Mouse (Mus musculus) limb, embryonic 14.5 days (tissue): ENCODE measurements at regions not wholly inside any gene's neighbourhood (a gene's known extent, or its start where the extent isn't known, plus 50 kb on each side); places are given as distances from the start of the nearest gene placed in this dataset.

Experiments used
- ATAC-seq: fragments of 200-750 bp; cut with Nextera tagmentation; 2 replicates; pipeline ENCODE4 v1.8.0; 2017; ENCODE audit warnings: low read depth, moderate number of reproducible peaks, moderate TSS enrichment; ENCODE audit not compliant: low FRiP score
- DNase-seq: peaks from one replicate; pipeline ENCODE4 v3.0.0-alpha.2; 2015; ENCODE audit warnings: low spot score
- H3K27ac ChIP-seq: fragments of 300-500 bp; sonication (generic); replicated peaks from 2 replicates; pipeline ENCODE4 v1.5.1; 2014; ENCODE audit warnings: low read depth, mild to moderate bottlenecking, low read length, moderate library complexity, mixed read lengths
- H3K27me3 ChIP-seq: fragments of 300-500 bp; sonication (generic); 2 replicates; pipeline ENCODE4 v1.6.1; 2014; ENCODE audit warnings: low read length, mixed read lengths; ENCODE audit not compliant: control insufficient read depth, insufficient read depth
- H3K36me3 ChIP-seq: fragments of 300-500 bp; sonication (generic); 2 replicates; pipeline ENCODE4 v1.6.1; 2014; ENCODE audit warnings: mild to moderate bottlenecking, low read length, moderate library complexity, mixed read lengths; ENCODE audit not compliant: control insufficient read depth, insufficient read depth
- H3K4me1 ChIP-seq: fragments of 300-500 bp; sonication (generic); 2 replicates; pipeline ENCODE4 v1.6.1; 2014; ENCODE audit warnings: antibody characterized with exemption, low read length, mixed read lengths; ENCODE audit not compliant: control insufficient read depth, insufficient read depth
- H3K4me2 ChIP-seq: fragments of 300-500 bp; sonication (generic); replicated peaks from 2 replicates; pipeline ENCODE4 v1.6.1; 2014; ENCODE audit warnings: low read depth, mild to moderate bottlenecking, low read length, moderate library complexity; ENCODE audit not compliant: severe bottlenecking
- H3K4me3 ChIP-seq: fragments of 300-500 bp; sonication (generic); replicated peaks from 2 replicates; pipeline ENCODE4 v1.5.1; 2014; ENCODE audit warnings: low read length
- H3K9ac ChIP-seq: fragments of 300-500 bp; sonication (generic); 2 replicates; pipeline ENCODE4 v1.6.1; 2014; ENCODE audit warnings: mild to moderate bottlenecking, low read depth, low read length, moderate library complexity; ENCODE audit not compliant: severe bottlenecking
- H3K9me3 ChIP-seq: fragments of 300-500 bp; sonication (generic); 2 replicates; pipeline ENCODE4 v1.6.1; 2016; ENCODE audit warnings: low read length; ENCODE audit not compliant: control insufficient read depth
- POLR2A ChIP-seq: fragments of 200-500 bp; IDR thresholded peaks from 2 replicates; pipeline ENCODE4 v1.8.0; 2012; ENCODE audit warnings: inconsistent platforms, mild to moderate bottlenecking, moderate library complexity, borderline replicate concordance; ENCODE audit not compliant: insufficient read depth, insufficient read length; ENCODE audit errors: extremely low read depth
- WGBS: fragments of 180-500 bp; shearing (Covaris S2); extraction: QIAGEN DNeasy Blood & Tissue Kit; methylation state at CpG from one replicate; pipeline ENCODE4 v1.1.7; 2014; 5-methylcytosine and 5-hydroxymethylcytosine counted together

GRCm38 (mm10) chr1:64331566-64331965 lies 200.9 kb upstream of the Creb1 start:
- DNase-seq (no peak), ATAC-seq (no peak)
- no peak for TF ChIP-seq POLR2A
- WGBS, result 79% methylated on average over 2 of the region's 2 CpGs
- H3K4me3 ChIP-seq, result no peak overlapping the region
- no peak overlapping the region for H3K4me2 ChIP-seq
- H3K9me3 ChIP-seq, result no peaks in the 10 kb centered on the region
- no peaks in the 10 kb centered on the region for H3K27me3 ChIP-seq
- no peaks in the 10 kb centered on the region for H3K4me1 ChIP-seq
- H3K36me3 ChIP-seq, result no peaks in the 10 kb centered on the region
- H3K27ac ChIP-seq, result no peak overlapping the region
- no peak overlapping the region for H3K9ac ChIP-seq

DNA sequence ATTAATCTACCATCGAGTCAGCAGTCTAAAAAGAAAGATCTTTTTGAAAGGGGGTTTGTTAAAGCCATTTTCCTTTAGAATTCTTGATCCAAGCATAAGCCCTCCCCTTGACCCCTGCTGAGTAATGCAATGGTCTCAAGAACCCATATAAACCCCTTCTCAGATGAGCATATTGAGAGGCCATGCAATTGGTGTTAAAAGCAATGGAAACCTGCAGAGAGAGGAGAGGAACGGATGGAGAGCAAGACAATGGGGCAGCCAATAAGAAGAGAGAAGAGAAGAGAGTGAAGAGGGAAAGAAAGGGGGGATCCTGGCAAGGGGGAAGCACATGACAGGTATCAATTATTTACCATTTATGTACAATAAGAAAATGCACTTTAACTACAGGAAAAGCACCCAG lies 201.7 kb upstream of the Creb1 start:
- 53% methylated on average over 2 of the region's 2 CpGs for WGBS
- no peak for ATAC-seq

GRCm38 (mm10) chr1:64322197-64322596 lies 200.1 kb upstream of the Klf7 start:
- Histone ChIP-seq H3K4me2 (no peak overlapping the region), H3K9ac (no peak overlapping the region), H3K4me3 (no peak overlapping the region), H3K9me3 (no peaks in the 10 kb centered on the region), H3K4me1 (no peaks in the 10 kb centered on the region), H3K27ac (no peak overlapping the region), H3K27me3 (no peaks in the 10 kb centered on the region), H3K36me3 (no peaks in the 10 kb centered on the region)
- no peak for ATAC-seq
- WGBS, result 71% methylated on average over 4 of the region's 4 CpGs
- DNase-seq, result no peak
- TF ChIP-seq POLR2A, result no peak

More for the DNA sequence above, 201.7 kb upstream of the Creb1 start:
- no peak overlapping the region for H3K4me3 ChIP-seq
- H3K4me2 ChIP-seq, result no peak overlapping the region
- no peak for DNase-seq
- TF ChIP-seq POLR2A, result no peak
- H3K9ac ChIP-seq, result no peak overlapping the region
- H3K4me1 ChIP-seq, result no peaks in the 10 kb centered on the region
- H3K9me3 ChIP-seq, result no peaks in the 10 kb centered on the region
- H3K27ac ChIP-seq, result no peak overlapping the region
- H3K27me3 ChIP-seq, result no peaks in the 10 kb centered on the region
- H3K36me3 ChIP-seq, result no peaks in the 10 kb centered on the region

- no peaks in the 10 kb centered on the region for H3K27me3 ChIP-seq
- H3K4me1 ChIP-seq, result no peaks in the 10 kb centered on the region
- WGBS, result 55% methylated on average over 3 of the region's 3 CpGs
- H3K36me3 ChIP-seq, result no peaks in the 10 kb centered on the region
- no peaks in the 10 kb centered on the region for H3K9me3 ChIP-seq
- DNase-seq (no peak), ATAC-seq (no peak)
- H3K27ac ChIP-seq, result no peak overlapping the region
- H3K4me3 ChIP-seq, result no peak overlapping the region
- H3K9ac ChIP-seq, result no peak overlapping the region
- H3K4me2 ChIP-seq, result no peak overlapping the region
- no peak for TF ChIP-seq POLR2A
Measured at GRCm38 (mm10) chr1:64319155-64319582, 197.1 kb upstream of the Klf7 start.

- TF ChIP-seq POLR2A, result no peak
- H3K36me3 ChIP-seq, result no peaks in the 10 kb centered on the region
- 77% methylated on average over 8 of the region's 8 CpGs for WGBS
- no peak overlapping the region for H3K4me3 ChIP-seq
- no peaks in the 10 kb centered on the region for H3K27me3 ChIP-seq
- H3K4me2 ChIP-seq, result no peak overlapping the region
- no peak overlapping the region for H3K9ac ChIP-seq
- DNase-seq (no peak), ATAC-seq (no peak)
- H3K4me1 ChIP-seq, result no peaks in the 10 kb centered on the region
- no peak overlapping the region for H3K27ac ChIP-seq
- H3K9me3 ChIP-seq, result no peaks in the 10 kb centered on the region
Measured at GRCm38 (mm10) chr1:64318440-64319154, 196.5 kb upstream of the Klf7 start.
